Mouse (Mus musculus): ENCODE measurements around the gene Atp23.

DNA sequence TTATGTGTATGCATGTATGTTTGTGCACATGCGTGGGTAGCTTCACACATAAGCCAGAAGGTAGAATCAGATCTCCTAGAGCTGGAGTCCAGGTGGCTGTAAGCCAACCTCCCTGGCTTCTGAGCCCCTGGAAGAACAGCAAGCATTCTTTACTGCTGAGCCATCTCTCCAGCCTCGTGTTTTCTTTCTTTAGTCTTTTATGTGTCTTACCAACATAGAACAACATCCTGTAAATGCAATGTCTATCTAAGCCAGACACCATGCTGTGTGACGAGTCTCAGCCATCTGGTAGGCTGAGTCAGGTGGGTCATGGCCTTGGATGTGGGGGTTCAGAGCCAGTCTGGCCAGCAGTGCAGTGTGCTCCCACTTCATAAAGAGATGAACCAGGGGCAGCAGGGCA lies 22.9 kb upstream of the Atp23 start:
- TF ChIP-seq HCFC1 (IDR thresholded peaks at IDR 0.05; ENCODE audit: borderline replicate concordance, insufficient read depth, low read length) (no peak), ZNF384 (IDR thresholded peaks at IDR 0.05; ENCODE audit: low read depth, low read length) (no peak), ZC3H11A (IDR thresholded peaks at IDR 0.05; ENCODE audit: borderline replicate concordance, low read depth, low read length) (no peak)
